Mouse (Mus musculus) C2C12 (cell line): ENCODE measurements around the gene Man2b1. TPM values are rescaled to one million over a fixed set of nuclear protein-coding genes. Genes with fewer than 3 reads are reported as not detected.
A peak's percentile ranks its signal among the peaks of the same experiment; 100 is the strongest.

Source experiments
- H3K27me3 ChIP-seq: one replicate; pipeline ENCODE4 v1.6.1; 2011; ENCODE audit not compliant: control insufficient read depth, insufficient read depth, insufficient read length
- H3K36me3 ChIP-seq: one replicate; pipeline ENCODE4 v1.6.1; 2011; ENCODE audit not compliant: control insufficient read depth, insufficient read depth
- H3K4me3 ChIP-seq: one replicate; pipeline ENCODE4 v1.5.1; 2011; ENCODE audit warnings: mild to moderate bottlenecking, control low read depth; ENCODE audit not compliant: poor library complexity, insufficient read depth, severe bottlenecking
- H3K79me2 ChIP-seq: one replicate; pipeline ENCODE4 v1.6.1; 2011; ENCODE audit not compliant: control insufficient read depth, insufficient read depth
- H3K79me3 ChIP-seq: one replicate; pipeline ENCODE4 v1.6.1; 2011; ENCODE audit warnings: low read depth, control low read depth
- H3ac ChIP-seq: one replicate; pipeline ENCODE3; 2011; ENCODE audit warnings: low read depth; ENCODE audit not compliant: control insufficient read depth, insufficient read length
- CEBPB ChIP-seq: IDR thresholded peaks from one replicate; pipeline ENCODE4 v1.6.1; 2011; ENCODE audit warnings: low read depth, mild to moderate bottlenecking, control low read depth, moderate library complexity
- CTCF ChIP-seq: IDR thresholded peaks from one replicate; pipeline ENCODE4 v1.5.1; 2011; ENCODE audit not compliant: control insufficient read depth, insufficient read depth, insufficient read length
- FOSL1 ChIP-seq: IDR thresholded peaks from one replicate; pipeline ENCODE4 v1.8.0; 2011; ENCODE audit warnings: mild to moderate bottlenecking, low read length; ENCODE audit not compliant: poor library complexity, insufficient read depth, severe bottlenecking
- MAX ChIP-seq: IDR thresholded peaks from one replicate; pipeline ENCODE4 v1.6.1; 2011; ENCODE audit warnings: mild to moderate bottlenecking, control low read depth
- MYOD1 ChIP-seq: IDR thresholded peaks from one replicate; pipeline ENCODE4 v1.6.1; 2011; ENCODE audit warnings: low read depth; ENCODE audit not compliant: control insufficient read depth, insufficient read length
- MYOG ChIP-seq: IDR thresholded peaks from one replicate; pipeline ENCODE4 v1.6.1; 2011; ENCODE audit not compliant: control insufficient read depth, insufficient read length; ENCODE audit errors: extremely low read depth
- USF1 ChIP-seq: IDR thresholded peaks from one replicate; pipeline ENCODE4 v1.6.1; 2011; ENCODE audit warnings: low read depth, mild to moderate bottlenecking, control low read depth, moderate library complexity
- polyA plus RNA-seq: library from polyadenylated mRNA; unstranded; fragments of >200 nt; fragmentation: generic; extraction: Trizol; gene quantifications from one replicate; pipeline ENCODE4 v1.2.1, GENCODE M21; 2012; ENCODE audit warnings: missing spikeins

Man2b1 gene
- polyA plus RNA-seq, 1 experiment = 9.8 TPM

GRCm38 (mm10) chr8:85072364-85072929, 10.6 kb upstream of the Man2b1 start:
- H3K4me3 ChIP-seq = peak overlapping the region; percentile 95
- H3K27me3 ChIP-seq = no peaks in the 10 kb centered on the region
- TF ChIP-seq MYOG (no peak), MYOD1 (no peak), CEBPB (no peak), MAX (no peak), CTCF (no peak), FOSL1 (no peak), USF1 (no peak)
- H3K79me3 ChIP-seq = peaks cover 11% of the 10 kb centered on the region
- H3ac ChIP-seq = peak overlapping the region; percentile 63
- peaks cover 45% of the 10 kb centered on the region for H3K36me3 ChIP-seq
- H3K79me2 ChIP-seq = peaks cover 32% of the 10 kb centered on the region

- Histone ChIP-seq H3K4me3 (no peak overlapping the region), H3ac (peak overlapping the region; percentile 57), H3K79me3 (peaks cover 11% of the 10 kb centered on the region), H3K27me3 (no peaks in the 10 kb centered on the region), H3K79me2 (peaks cover 32% of the 10 kb centered on the region), H3K36me3 (peaks cover 50% of the 10 kb centered on the region)
- TF ChIP-seq CTCF = no peak
- no peak for TF ChIP-seq FOSL1
- TF ChIP-seq USF1 = no peak
- TF ChIP-seq MAX = no peak
- no peak for TF ChIP-seq MYOG
- TF ChIP-seq CEBPB = no peak
- TF ChIP-seq MYOD1 = no peak
Observed at GRCm38 (mm10) chr8:85073041-85073612, 9.9 kb upstream of the Man2b1 start.

GRCm38 (mm10) chr8:85074167-85074566, 8.9 kb upstream of the Man2b1 start:
- no peaks in the 10 kb centered on the region for H3K27me3 ChIP-seq
- H3K79me2 ChIP-seq = peaks cover 32% of the 10 kb centered on the region
- H3K79me3 ChIP-seq = peaks cover 13% of the 10 kb centered on the region
- H3K36me3 ChIP-seq = peaks cover 59% of the 10 kb centered on the region
- no peak overlapping the region for H3K4me3 ChIP-seq
- H3ac ChIP-seq = no peak overlapping the region
- TF ChIP-seq USF1 (no peak), CTCF (no peak), CEBPB (no peak), FOSL1 (no peak), MYOG (no peak), MYOD1 (no peak), MAX (no peak)

- H3K79me3 ChIP-seq = peaks cover 15% of the 10 kb centered on the region
- no peak for TF ChIP-seq CTCF
- TF ChIP-seq MYOG = no peak
- no peak for TF ChIP-seq FOSL1
- no peak for TF ChIP-seq CEBPB
- TF ChIP-seq USF1 = no peak
- TF ChIP-seq MAX = no peak
- no peak for TF ChIP-seq MYOD1
- no peak overlapping the region for H3K4me3 ChIP-seq
- no peaks in the 10 kb centered on the region for H3K27me3 ChIP-seq
- peaks cover 61% of the 10 kb centered on the region for H3K36me3 ChIP-seq
- H3K79me2 ChIP-seq = peaks cover 37% of the 10 kb centered on the region
- H3ac ChIP-seq = no peak overlapping the region
Observed at GRCm38 (mm10) chr8:85074617-85075016, 8.5 kb upstream of the Man2b1 start.

GRCm38 (mm10) chr8:85076001-85076400, 7.1 kb upstream of the Man2b1 start:
- Histone ChIP-seq H3K27me3 (no peaks in the 10 kb centered on the region), H3K36me3 (peaks cover 60% of the 10 kb centered on the region), H3K4me3 (no peak overlapping the region), H3K79me3 (peaks cover 17% of the 10 kb centered on the region), H3ac (no peak overlapping the region), H3K79me2 (peaks cover 50% of the 10 kb centered on the region)
- peak; percentile 57 for TF ChIP-seq CTCF
- TF ChIP-seq MYOG = no peak

GRCm38 (mm10) chr8:85076993-85077392, 6.1 kb upstream of the Man2b1 start:
- peaks cover 24% of the 10 kb centered on the region for H3K79me3 ChIP-seq
- H3K36me3 ChIP-seq = peaks cover 60% of the 10 kb centered on the region
- no peak overlapping the region for H3ac ChIP-seq
- peaks cover 55% of the 10 kb centered on the region for H3K79me2 ChIP-seq
- no peak overlapping the region for H3K4me3 ChIP-seq
- no peaks in the 10 kb centered on the region for H3K27me3 ChIP-seq
- TF ChIP-seq CEBPB = no peak
- TF ChIP-seq CTCF = peak; percentile 77
- TF ChIP-seq MYOG = no peak
- TF ChIP-seq FOSL1 = no peak
